Mouse (Mus musculus): Measurements from ENCODE around the gene Kcnn3.
A peak's percentile ranks its signal among the peaks of the same experiment; 100 is the strongest.

Gene Kcnn3

DNA sequence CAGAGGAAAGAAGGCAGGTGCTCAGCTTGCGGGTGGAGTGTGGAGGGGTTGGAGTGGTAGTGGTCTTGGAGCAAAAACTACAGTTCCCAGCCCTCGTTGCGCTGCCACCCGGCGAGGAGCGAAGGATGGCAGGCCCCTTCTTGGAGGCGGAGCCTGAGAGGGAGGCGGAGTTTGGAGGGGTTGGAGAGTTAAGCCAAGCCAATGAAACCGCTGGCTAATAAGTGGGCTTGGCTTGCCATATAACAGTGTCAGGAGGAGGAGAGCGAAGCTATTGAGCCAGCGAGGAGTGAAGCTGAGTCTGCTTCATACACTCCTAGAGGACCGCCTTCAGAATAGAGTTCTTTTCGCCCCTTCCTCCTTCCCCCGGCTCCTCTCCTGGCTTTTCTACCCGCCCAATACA lies at the start of gene Kcnn3:
Kcnn3 (plus strand) TSS at position 271 of the 400 bp plus-strand sequence.
- DNase-seq (ENCODE audit: low spot score in 2 of 2), result peak; percentile 87 to 90

DNA sequence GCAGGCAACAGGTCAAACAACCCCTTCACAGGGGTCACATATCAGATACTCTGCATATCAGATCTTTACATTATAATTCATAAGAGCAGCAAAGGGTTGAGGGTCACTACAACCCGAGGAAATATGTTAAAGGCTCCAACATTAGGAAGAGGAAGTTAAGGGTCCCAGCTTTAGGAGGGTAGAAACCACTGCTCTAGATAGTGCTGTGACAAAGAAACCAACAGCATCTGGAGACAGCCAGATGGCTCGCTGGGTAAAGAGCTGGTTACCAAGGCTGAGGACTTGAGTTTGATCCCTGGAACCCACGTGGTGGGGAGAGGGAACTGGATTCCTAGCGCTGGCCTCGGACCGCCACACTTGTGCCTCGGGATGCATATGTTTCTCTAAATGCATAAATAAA lies 47.7 kb upstream of the Kcnn3 start:
- DNase-seq (ENCODE audit: low spot score in 2 of 2), result no peak

DNA sequence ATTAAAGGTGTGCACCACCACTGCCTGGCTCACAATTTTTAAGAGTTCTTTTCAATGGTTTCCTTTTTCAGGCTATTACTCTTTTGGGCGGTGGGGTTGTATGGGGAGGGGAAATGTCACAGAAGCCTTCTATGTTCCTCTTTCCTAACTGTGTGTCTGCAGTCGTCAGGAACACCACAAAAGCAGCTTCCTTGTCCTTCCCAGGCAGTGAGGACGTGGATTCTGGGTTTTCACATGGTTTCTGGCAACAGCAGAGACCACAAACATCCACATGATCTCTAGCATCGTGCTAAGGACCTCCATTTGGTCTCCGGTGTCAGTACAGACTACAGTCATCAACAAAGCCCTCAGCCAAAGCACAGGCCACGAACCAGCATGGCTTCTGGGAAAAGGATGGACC lies 46.1 kb upstream of the Kcnn3 start:
- no peak for DNase-seq (ENCODE audit: low spot score in 2 of 2)

DNA sequence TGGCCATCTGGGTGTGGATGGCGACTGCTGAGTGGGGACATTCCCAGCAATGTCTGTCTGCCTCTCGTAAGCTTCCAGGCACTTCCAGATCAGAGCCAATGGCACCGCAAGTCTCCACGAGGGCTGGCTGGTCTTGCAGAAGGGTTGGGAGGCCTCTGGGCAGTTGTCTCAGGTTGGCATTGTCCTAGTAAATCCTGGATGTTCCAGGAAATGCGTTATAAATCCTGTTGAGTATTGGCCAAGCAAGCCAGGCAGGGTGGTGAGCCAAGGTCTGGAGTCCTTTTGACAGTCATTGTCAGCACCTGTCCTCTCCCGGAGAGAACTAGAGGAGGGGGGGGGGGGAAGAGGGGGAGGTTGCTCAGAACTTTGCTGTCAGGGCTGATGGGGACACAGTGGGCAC lies 40.9 kb upstream of the Kcnn3 start:
- DNase-seq (ENCODE audit: low spot score in 2 of 2), result no peak

DNA sequence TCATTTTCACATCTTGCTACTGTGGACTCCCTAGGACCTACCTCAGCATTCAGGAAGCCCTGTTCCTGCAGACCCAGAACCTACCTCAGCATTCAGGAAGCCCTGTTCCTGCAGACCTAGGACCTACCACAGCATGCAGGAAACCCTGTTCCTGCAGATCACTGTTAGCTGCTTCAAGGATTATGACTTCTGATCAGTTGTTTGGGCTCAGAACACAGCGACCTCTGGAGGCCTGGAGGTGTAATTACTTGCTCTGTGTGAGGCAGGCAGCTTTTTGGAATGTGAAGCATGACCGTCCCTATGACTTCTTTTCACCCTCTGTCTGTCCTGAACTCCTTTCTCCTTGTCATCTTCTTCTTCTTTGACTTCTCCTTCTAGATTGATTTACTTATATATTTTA lies 38.5 kb upstream of the Kcnn3 start:
- no peak for DNase-seq (ENCODE audit: low spot score in 2 of 2)

DNA sequence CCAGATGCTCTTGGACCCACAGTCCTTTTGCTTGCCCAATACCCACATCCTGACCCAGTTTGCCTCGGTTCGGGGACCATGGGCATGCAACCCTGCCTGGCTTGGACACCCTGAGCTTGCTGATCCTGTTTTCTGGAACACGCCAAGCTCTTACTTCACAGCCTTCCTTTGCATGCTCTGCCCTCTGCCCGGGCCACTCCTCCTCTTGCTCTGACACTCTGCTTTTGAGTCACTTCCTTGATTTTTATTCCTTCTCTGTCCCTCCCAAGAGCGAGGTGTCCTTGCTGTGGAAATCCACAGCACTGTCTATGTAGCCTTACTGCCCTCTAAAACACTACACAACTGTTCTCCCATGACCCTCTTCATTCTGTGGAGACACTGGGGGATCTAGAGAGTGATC lies 37.7 kb upstream of the Kcnn3 start:
- no peak for DNase-seq (ENCODE audit: low spot score in 2 of 2)

DNA sequence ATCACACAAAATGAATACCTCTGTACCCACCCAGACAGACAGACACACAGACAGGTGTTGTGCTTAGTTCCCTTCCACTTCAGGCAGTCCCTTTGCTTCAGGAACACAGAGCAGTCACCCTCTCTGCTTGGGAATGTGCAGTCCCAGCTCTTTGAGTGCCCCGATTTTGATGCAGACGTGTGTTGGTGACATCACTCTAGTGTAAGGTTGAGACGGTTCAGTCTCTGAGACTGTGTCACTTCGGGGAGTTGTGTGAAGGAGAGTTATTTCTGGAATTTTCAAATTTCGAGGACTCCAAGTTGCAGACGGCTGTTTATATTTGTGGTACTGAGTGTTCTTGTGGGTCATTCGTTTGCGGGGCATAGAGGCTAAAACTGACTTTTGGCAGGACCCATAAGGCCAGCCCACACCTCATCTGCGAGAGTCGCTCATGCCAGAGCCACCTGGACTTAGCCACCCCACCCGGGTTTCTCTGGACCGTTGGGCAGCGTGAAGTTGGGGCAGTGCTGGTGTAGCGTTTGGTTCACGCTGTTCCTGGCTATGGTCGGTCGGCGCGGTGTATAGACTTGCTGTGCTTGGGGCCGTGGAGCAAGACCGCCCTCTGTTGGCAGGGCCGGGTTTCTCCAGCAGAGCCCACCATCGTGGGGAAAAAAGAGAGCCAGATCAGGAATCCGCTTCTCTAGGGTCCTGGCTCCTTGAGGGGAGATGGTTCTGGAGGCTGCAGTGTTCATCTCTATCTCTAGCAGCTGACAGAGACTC lies 35.0 kb upstream of the Kcnn3 start:
- peak; percentile 43 to 62 for DNase-seq (ENCODE audit: low spot score in 2 of 2)

DNA sequence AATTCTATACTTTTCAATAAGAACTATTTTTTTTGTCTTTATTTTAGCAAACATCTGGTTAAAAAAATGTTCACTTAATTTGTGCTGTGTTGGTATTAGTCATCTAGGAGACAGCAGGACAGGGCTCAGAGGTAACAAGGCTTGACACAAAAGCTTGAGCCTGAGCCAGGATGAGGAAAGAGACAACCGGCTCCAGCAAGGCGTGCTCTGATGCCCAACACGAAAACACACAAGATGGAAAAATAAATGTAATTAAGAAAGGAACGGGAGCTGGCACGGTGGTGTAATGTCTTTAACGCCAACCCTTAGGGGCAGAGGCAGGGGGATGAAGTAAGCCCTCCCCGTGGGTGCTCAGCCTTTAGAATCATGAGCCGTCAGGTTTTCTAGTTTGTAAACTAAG lies 33.9 kb upstream of the Kcnn3 start:
- no peak for DNase-seq (ENCODE audit: low spot score in 2 of 2)

DNA sequence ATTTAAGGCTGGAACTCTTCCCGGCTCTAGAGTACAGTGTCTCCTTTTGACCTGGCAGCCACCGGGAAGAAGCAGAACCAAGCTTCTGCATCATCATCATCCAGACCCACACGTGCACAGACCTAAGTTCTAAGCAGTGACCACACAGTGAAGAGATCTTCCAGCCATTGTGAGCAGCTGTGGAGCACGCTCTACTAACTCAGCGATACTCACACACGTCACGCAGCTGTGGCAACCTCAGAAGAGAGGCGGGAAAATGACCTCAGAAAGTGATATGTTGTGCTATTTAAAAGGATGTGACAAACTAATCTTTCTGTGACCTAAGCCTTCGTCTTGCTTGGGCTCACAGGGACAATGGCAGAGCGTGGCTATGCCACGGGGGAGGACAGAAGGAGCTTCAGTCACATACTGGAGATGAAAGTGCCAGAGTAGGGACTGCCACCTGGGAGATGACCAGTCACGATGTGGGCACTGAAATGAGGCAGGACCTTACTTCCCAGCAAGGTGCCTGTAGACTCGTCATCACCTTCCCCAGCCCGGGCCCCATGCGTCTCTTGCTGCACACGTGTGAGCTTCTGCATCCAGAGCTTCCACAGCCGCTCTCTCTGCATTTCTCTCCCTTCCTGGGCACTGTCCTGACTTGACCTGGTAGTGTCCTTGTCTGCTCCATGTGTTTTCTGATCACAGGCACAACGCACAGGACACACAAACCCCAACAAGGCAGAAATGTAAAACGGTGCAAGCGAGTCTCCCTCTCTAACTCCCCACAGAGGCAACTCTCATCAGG lies 32.9 kb upstream of the Kcnn3 start:
- DNase-seq (ENCODE audit: low spot score in 2 of 2), result no peak

DNA sequence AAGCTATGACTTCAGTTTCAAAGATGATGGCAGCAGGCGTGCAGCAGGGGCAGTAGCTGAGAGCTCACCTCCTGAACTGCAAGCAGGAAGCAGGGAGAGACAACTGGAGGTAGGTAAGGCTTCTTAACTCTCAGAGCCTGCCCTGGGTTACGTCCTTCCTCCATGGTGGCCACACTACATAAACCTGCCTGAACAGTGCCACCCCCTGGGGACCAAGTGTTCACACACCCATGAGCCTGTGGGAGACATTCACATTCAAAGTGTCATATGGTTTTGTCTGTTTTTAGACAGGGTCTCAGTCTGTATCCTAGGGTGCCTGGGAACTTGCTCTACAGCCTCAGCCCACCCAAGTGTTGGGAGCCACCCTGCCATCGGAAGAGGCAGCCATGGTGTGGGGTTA lies 29.2 kb upstream of the Kcnn3 start:
- DNase-seq (ENCODE audit: low spot score in 2 of 2), result no peak

DNA sequence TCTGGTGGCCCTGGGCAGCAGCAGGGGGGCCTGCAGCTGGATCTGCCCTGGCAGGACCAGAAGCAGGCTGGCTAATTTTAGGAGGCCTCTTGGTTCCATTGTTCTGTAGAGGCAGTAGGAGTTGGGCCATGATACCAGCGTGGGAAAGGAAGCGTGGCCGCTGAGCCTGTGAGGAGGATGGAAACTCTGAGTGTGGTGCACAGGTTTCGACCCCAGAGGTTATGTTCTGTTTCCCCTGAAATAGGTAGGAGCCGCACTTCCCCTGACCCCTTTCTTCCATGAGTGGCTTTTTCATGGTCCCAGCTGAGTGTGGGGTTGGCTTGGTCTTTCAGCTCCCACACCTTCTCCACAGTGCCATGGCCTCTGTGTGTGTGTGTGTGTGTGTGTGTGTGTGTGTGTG lies 28.4 kb upstream of the Kcnn3 start:
- DNase-seq (ENCODE audit: low spot score in 2 of 2), result no peak

DNA sequence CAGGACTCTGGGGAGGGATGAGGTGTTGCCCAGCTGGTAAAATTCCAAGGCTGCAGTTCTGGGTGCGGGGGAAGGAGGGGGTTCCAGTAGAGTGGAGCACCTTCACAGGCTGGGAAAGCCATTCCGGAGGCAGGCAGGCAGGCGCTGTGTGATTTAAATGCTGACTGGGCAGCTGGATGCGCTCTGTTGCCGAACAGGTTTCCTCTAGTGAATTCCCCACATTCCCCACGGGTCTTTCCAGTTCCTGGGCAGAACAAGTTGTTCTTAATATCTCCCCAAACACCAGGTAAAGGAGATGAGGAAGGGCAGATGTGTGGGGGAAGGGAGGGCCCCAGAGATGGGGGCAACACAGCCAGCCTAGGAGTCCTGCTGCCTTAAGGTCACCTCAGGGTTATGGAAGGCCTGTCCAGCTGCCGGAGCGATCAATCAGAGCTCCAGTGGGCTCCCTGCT lies 27.2 kb upstream of the Kcnn3 start:
- DNase-seq (ENCODE audit: low spot score in 2 of 2), result no peak

DNA sequence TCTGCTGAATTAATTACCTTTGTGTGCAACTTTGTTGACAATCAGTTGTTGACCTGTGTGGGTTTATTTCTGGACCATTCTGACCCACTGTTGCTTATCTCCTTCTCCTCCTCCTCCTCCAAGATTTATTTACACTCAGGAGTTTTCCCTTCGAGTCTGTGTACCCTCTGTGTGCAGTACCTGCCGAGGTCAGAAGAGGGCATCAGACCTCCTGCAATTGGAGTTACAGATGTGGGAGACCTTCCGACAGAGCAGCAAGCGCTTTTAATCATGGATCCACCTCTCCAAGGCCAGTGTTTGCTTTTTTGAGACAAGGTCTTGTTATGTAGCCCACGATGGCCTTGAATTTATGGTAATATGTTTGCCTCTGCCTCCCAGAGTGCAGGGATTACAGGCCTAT lies 25.3 kb upstream of the Kcnn3 start:
- DNase-seq (ENCODE audit: low spot score in 2 of 2), result no peak

DNA sequence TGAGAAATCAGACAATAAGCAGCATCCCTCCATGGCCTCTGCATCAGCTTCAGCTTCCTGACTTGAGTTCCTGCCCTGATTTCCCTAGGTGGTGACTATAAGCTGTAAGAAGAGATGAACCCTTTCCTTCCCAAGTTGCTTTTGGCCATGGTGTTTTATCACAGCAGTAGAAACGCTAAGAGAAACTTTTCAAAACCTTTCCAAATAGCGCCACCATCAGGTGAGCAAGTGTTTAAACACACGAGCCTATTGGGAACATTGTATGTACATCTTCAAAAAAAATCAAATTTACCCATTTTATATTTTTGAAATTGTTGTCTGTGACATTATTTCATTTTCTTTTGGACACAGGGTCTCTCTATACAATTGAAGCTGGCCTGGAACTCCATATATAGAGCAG lies 23.6 kb upstream of the Kcnn3 start:
- DNase-seq (ENCODE audit: low spot score in 2 of 2), result no peak

DNA sequence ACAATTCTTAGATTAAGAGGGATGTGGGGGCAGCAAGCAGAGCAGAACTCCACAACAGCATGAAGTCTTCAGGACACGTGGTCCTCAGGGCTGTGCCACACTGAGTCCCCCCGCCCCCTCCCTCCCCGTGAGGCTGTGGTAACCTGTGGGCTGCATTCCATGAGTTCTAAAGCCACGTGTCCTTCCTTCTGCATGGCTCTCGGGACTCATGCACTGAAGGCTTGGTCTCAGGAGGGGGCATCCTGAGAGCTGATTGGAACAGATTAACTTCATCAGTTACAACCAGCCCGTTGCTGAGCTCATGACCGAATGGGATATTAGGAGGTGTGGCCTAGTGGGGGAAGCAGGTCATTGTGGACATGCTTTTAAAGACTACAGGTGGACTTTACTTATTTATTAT lies 20.3 kb upstream of the Kcnn3 start:
- DNase-seq (ENCODE audit: low spot score in 2 of 2), result no peak

DNA sequence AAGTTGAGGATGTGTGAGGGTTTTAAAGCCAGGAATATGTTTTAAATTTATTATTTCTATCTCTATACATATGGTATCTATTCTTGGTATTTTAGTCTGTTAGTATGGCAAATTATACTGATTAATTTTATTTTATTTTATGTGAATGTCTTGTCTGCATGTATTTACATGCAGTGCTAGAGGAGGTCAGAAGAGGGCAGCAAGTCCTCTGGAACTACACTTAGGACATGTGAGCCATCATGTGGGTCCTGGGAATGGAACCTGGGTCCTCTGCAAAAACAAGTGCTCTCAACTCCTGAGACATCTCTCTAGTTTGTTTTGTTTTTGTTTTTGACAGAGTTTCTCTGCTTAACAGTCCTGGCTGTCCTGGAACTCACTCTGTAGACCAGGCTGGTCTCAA lies 18.5 kb upstream of the Kcnn3 start:
- no peak for DNase-seq (ENCODE audit: low spot score in 2 of 2)

DNA sequence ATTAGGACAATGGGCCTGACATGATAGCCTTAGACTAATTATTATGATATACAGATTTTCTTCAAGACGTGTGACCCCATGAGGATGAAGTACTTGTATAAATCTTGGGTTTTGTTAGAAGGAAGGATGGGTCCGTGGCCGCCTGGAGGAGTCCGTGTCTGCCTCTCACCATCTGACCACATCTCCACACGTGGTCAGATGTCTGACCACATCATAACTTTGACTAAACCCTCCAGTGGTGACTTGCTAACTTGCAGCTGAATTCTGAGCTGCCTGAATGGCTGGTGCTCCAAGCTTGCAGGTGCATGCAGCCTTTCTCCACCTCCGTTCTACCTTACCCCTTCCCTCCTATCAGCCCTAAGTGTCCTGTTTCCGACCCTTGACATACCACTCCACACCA lies 17.4 kb upstream of the Kcnn3 start:
- DNase-seq (ENCODE audit: low spot score in 2 of 2), result no peak

DNA sequence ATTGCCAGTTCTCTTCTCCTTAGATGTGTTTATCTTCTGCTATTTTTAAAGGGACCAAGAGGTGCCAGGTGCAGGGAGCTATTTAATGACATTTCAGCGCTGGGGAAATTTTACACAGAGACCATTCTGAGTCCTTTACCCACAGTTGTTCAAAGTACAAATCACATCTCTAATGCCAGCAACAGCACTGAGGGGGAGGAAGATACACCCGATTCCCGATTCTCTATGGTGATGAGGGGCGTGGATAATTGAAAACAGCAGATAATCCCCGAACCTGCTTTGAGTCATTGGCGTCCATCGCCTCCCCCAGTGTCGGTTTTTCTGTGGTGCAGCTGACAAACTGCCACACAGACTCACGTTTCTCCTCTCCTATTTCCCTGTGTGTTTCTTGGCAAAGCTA lies 11.9 kb upstream of the Kcnn3 start:
- peak in 1 of 2 experiments; percentile 25 for DNase-seq (ENCODE audit: low spot score in 2 of 2)

DNA sequence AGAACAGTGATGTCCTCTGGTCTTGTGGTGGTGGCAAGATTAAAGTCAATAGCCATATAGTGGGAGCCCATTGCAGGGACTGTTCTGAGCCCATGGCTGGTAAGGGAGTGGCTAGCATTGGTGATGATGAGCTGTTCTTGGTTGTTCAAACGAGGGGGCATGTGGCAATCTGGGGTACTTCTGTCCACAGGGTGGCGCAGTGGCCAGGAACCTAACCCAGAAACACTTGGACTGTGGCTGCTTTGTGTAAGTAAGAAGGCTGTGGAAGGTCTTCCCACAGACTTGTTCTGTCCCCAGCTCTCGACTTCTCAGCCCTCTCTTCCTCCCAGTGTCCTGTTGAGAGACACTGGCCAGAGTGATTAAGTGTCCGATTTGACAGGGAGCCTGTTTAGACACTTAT lies 9.0 kb upstream of the Kcnn3 start:
- peak; percentile 56 to 75 for DNase-seq (ENCODE audit: low spot score in 2 of 2)

DNA sequence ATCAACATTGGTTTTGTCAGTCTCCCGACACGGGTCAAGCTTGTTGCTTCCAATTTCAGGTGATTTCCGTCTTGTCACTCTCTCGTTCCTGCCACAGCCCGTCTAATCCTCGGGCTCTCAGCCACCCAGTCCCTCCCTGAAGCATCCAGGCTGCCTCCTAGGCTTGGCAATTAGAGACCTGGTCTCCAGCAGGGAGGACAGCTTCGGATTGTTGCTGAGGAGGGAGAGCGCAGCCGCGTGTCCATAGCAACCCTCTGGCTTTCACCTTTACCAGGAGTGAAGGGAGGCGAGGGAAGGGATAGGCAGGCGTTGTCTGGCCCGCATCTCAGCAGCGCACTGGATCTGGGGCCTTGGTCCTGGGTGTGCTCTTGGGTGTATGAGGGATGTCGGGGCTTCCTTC lies 8.6 kb upstream of the Kcnn3 start:
- no peak for DNase-seq (ENCODE audit: low spot score in 2 of 2)

DNA sequence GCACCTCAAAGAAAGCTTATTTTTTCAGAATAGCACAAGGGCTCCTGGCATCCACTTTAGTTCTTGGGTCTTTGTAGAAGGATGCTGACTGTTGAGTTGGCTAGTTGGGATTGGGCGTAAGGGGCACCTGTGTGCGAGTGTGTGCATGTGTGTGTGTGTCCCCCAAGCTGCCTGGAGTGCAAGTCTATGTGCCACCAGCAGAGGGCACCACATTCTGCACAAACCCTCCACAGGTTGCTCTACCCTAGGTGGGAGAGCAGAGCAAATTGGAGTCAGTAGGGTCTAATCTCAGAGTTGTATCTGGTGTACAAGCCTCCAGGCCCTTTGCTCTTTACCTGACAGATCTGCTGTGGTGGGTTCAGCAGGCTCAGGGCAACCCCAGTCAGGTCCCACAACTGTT lies 7.7 kb upstream of the Kcnn3 start:
- no peak for DNase-seq (ENCODE audit: low spot score in 2 of 2)

DNA sequence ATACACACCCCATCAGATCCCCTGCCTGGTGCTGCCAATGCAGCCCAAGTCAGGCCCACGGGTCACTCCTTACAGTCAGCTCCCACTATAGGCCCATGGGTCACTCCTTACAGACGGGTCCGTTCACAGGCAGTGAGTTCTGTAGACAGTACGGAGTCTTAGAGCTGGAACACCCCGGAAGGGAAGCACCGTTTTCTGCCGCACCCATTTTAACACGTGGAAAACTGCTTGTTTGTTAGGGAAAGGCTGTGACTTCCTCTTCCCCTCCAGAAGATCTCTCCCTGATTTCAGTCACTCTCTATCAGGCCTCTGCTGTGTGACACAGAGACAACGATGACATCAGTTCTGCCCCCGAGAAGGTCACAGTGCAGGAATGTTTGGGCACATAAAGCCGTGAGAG lies 4.5 kb upstream of the Kcnn3 start:
- no peak for DNase-seq (ENCODE audit: low spot score in 2 of 2)

DNA sequence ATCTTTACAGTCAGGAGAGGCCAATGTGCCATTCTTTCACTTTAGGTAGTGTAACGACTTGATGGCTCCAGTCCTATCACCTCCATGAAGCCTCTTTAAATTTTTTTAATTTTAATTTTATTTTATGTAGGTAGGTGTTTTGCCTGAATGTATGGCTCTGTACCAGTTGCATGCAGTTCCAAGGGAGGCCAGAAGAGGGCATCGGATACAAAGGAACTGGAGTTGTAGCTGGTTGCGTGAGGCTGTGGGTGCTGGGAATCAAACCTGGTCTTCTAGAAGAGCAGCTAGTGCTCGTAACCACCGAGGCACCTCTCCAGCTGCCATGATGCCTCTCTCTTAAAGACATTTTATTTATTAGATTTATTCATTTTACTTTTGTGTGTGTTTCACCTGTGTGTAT lies 3.6 kb upstream of the Kcnn3 start:
- DNase-seq (ENCODE audit: low spot score in 2 of 2), result no peak
